Mouse (Mus musculus) adipose tissue, adult 10 weeks (tissue): ENCODE measurements around the gene Rel. TPM values are rescaled to one million over a fixed set of nuclear protein-coding genes. Genes with fewer than 3 reads are reported as not detected.

Experiments used
- polyA plus RNA-seq: library from polyadenylated mRNA; stranded (reverse); fragments of 350-450 nt; fragmentation: Illumina TruSeq; extraction: RNeasy Lipid Tissue Mini Kit (QIAGEN cat#74804); gene quantifications from one replicate; pipeline ENCODE4 v1.2.3, GENCODE M21; 2014; ENCODE audit warnings: low read depth, low replicate concordance

The Rel gene
- polyA plus RNA-seq = 1.6 TPM

GRCm38 (mm10) chr11:23770760-23771506 lies at the start of gene Rel:
Gene Rel (minus strand): TSS chr11:23770970.

Other genes starting within 250 kb of the Rel start
- 4.7 TPM for gene 1700093K21Rik, start 249.8 kb downstream of the Rel start, polyA plus RNA-seq
- 13.8 TPM for gene 0610010F05Rik, start 137.3 kb downstream of the Rel start, polyA plus RNA-seq
- 17.3 TPM for gene Pus10, start 105.3 kb downstream of the Rel start, polyA plus RNA-seq
- gene Pex13, start 105.0 kb downstream of the Rel start, polyA plus RNA-seq = 25.3 TPM
- gene Papolg, start 124.3 kb upstream of the Rel start, polyA plus RNA-seq = 6.5 TPM